Mouse (Mus musculus): Measurements from ENCODE around the gene Mrps25.

The Mrps25 gene

DNA sequence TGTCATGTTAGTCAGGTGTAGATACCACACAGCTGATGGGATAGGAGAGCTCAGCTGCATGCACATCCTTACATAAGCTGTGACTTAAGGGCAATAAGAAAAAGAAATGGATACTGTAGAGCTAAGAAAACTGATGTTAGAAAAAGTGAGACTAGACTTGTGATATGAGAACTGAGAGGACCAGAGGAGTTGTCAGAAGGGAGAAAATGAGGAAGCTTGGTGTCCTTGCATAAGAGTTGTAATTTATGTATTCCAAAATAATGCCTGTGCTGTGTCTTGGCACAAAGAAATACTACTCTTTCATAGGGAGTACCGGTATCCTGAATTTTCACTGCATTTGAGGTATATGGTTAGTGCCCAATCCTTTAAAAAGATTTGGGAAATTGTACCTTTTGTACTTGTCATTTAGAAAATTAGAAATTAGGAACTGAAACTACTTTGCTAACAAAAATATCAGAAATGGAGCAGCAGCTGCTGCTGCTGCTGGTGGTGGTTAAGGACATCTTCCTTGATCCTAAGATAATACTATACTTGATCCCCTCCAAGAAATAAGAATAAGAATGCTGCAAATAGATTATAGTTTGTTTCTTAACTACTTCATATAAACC lies 56.9 kb downstream of the Mrps25 start:
- no peak for DNase-seq (ENCODE audit: low read depth)

DNA sequence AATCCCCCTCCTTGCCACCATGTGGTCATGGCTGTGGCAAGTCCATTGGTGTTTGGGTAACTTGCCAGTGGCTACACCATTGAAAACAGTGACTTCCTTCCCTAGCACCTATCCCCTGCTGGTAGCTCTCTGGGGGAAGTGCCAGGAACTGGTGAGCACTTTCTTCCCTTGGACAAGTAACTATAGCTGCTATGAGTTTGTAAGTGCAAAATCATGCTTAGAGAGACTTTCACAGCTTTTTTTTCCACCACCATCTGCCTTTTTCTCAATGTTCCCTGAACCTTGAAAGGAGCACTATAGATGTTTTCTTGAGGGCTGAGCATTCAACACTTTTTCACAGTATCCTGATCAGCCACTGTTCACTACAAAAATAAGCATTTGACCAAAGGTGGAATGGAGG lies 59.3 kb downstream of the Mrps25 start:
- no peak for DNase-seq (ENCODE audit: low read depth)

Measured in NIH3T3 (cell line).